Comparison of ENCODE assay signal across 12 mouse cellular contexts in the genomic region with DNA sequence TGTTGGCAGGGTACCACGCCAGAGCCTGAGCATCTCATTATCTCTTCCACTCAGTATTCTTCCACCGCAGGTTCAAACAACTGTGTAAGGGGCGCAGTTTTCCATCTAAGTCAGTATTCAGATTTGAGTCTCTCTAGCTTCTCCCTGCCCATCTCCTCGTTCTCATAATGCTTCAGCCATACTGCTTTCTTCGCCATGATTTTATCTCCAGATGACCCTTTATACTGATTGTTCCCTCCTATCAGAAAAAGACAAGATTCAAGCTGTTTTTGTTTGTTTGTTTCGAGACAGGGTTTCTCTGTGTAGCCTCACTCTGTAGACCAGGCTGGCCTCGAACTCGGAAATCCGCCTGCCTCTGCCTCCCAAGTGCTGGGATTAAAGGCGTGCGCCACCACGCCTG.
"Had no signal": no experiment of that assay in that cellular context is flagged by ENCODE, and none has a peak within 500 bp of the region (broad histone marks: within the 10 kb centered on the region; RNA-seq: fewer than 3 reads in every experiment).

No protein-coding gene starts in this region.

- DNase-seq: lung, adult 18-20 months; lung, embryonic 14.5 days; lung, postnatal 10 days; lung, postnatal 4 days; retina, postnatal 1 day; right cerebral cortex, adult 18-20 months; right cerebral cortex, postnatal 25 days; right cerebral cortex, postnatal 4 days; spleen, adult 18-20 months; thymus, adult 18-20 months; thymus, postnatal 14 days; thymus, postnatal 36 days had no signal
